ENCODE assay signal across 8 mouse cellular contexts in genomic region chr8:72722769-72723650, GRCm38 (mm10). TPM values are rescaled to one million over a fixed set of nuclear protein-coding genes. Genes with fewer than 3 reads are reported as not detected.
DNase-seq lines count a peak whose midpoint lies in the region; ATAC-seq and TF ChIP-seq lines count a peak whose summit lies in the region.

Gene Sin3b (plus strand): TSS chr8:72723285.

- H3K36me3 ChIP-seq in hindbrain, embryonic 13.5 days, result peaks cover 34% of the 10 kb centered on the region

- peak within 1 kb of the TSS; percentile 95 for H3K9ac ChIP-seq in hindbrain, embryonic 13.5 days

- DNase-seq in Patski (ENCODE audit: low read depth, low spot score), result peak; percentile 24
- peak; percentile 97 for DNase-seq in cerebellum, postnatal 14 days
- peak; percentile 88 to 93 for DNase-seq in frontal cortex, postnatal 14 days (ENCODE audit: low spot score in 2 of 2)
- peak; percentile 87 to 92 for DNase-seq in layer of hippocampus, postnatal 25 days (ENCODE audit: extremely low spot score in 1 of 2, low spot score in 1 of 2)
- DNase-seq in lung, postnatal 25 days (ENCODE audit: low spot score), result peak; percentile 95
- peak; percentile 93 for DNase-seq in retina, embryonic 14.5 days (ENCODE audit: low spot score)
- peak; percentile 98 for DNase-seq in thymus, postnatal 4 days

- in situ Hi-C loops in Patski (cut with MboI; ENCODE audit: low pct_unique_long_range_greater_than_20kb), result no loop called here

- peak within 1 kb of the TSS; percentile 67 for H3K27ac ChIP-seq in hindbrain, embryonic 13.5 days

- H3K4me1 ChIP-seq in hindbrain, embryonic 13.5 days (replicated peaks), result peaks cover 18% of the 10 kb centered on the region

- peak within 1 kb of the TSS; percentile 97 for H3K4me3 ChIP-seq in hindbrain, embryonic 13.5 days

- ATAC-seq in Patski, result peak; percentile 97
- peak; percentile 99 for ATAC-seq in hindbrain, embryonic 13.5 days (ENCODE audit: low FRiP score)

- no peaks in the 10 kb centered on the region for H3K27me3 ChIP-seq in Patski
- no peaks in the 10 kb centered on the region for H3K27me3 ChIP-seq in hindbrain, embryonic 13.5 days

- CTCF ChIA-PET in Patski (lab: Charles Lee), result no interaction called here

- WGBS in hindbrain, embryonic 13.5 days, result 14% methylated on average over 56 of the region's 56 CpGs

- no peaks in the 10 kb centered on the region for H3K9me3 ChIP-seq in hindbrain, embryonic 13.5 days

- H3K4me2 ChIP-seq in hindbrain, embryonic 13.5 days, result peak within 1 kb of the TSS; percentile 85

- POLR2A ChIA-PET in Patski (lab: Charles Lee), result no interaction called here

- no peak for TF ChIP-seq CTCF in Patski (IDR thresholded peaks at IDR 0.05)

RNA-seq across cellular contexts. Expression of gene Sin3b, which starts in this region (rescaled TPM):
- 194 TPM for polyA plus RNA-seq in Patski (2021)
- polyA plus RNA-seq in hindbrain, embryonic 13.5 days (2015; fragmentation: Nextera tagmentation; extraction: Ambion mirVana), result 171 and 175 TPM in 2 replicates
- 100 to 1,000 TPM; 168 to 169 TPM for total RNA-seq in layer of hippocampus, postnatal 25 days (2021)

Comparison
In these comparisons a context has a peak if more than half of its experiments do, and no peak if none do; other contexts are left out.
1. Peak in every context shown above with its lines: DNase-seq, ATAC-seq, H3K4me3 ChIP-seq and H3K27ac ChIP-seq.
2. DNase-seq: peak in every context shown above with its lines; median percentile 98 in thymus, postnatal 4 days; 97 in cerebellum, postnatal 14 days; 95 in lung, postnatal 25 days; 93 in retina, embryonic 14.5 days; 90 in frontal cortex, postnatal 14 days; 90 in layer of hippocampus, postnatal 25 days; 24 in Patski.